Mouse (Mus musculus) kidney, embryonic 14.5 days (tissue): ENCODE data around the gene Clec4a1. TPM values are rescaled to one million over a fixed set of nuclear protein-coding genes. Genes with fewer than 3 reads are reported as not detected.

Experiments used
- ATAC-seq: fragments of 200-750 bp; cut with Nextera tagmentation; 2 replicates; pipeline ENCODE4 v1.8.0; 2017; ENCODE audit warnings: moderate number of reproducible peaks, mild to moderate bottlenecking, moderate TSS enrichment, moderate library complexity; ENCODE audit not compliant: low FRiP score, low TSS enrichment
- H3K27ac ChIP-seq: fragments of 300-500 bp; sonication (generic); 2 replicates; pipeline ENCODE4 v1.5.1; 2014; ENCODE audit warnings: low read depth, mild to moderate bottlenecking, low read length, moderate library complexity, mixed read lengths
- H3K27me3 ChIP-seq: fragments of 300-500 bp; sonication (generic); 2 replicates; pipeline ENCODE4 v1.6.1; 2014; ENCODE audit warnings: mild to moderate bottlenecking, low read length; ENCODE audit not compliant: control insufficient read depth, insufficient read depth
- H3K36me3 ChIP-seq: fragments of 300-500 bp; sonication (generic); 2 replicates; pipeline ENCODE4 v1.6.1; 2014; ENCODE audit warnings: low read length, mixed read lengths; ENCODE audit not compliant: control insufficient read depth, insufficient read depth
- H3K4me1 ChIP-seq: fragments of 300-500 bp; sonication (generic); 2 replicates; pipeline ENCODE4 v1.6.1; 2014; ENCODE audit warnings: low read length, mixed read lengths; ENCODE audit not compliant: control insufficient read depth, insufficient read depth
- H3K4me2 ChIP-seq: fragments of 300-500 bp; sonication (generic); replicated peaks from 2 replicates; pipeline ENCODE4 v1.6.1; 2014; ENCODE audit warnings: low read depth, mild to moderate bottlenecking, low read length
- H3K4me3 ChIP-seq: fragments of 300-500 bp; sonication (generic); 2 replicates; pipeline ENCODE4 v1.5.1; 2014; ENCODE audit warnings: mild to moderate bottlenecking, low read length
- H3K9ac ChIP-seq: fragments of 300-500 bp; sonication (generic); 2 replicates; pipeline ENCODE4 v1.6.1; 2014; ENCODE audit warnings: low read depth, mild to moderate bottlenecking, low read length, moderate library complexity
- H3K9me3 ChIP-seq: fragments of 300-500 bp; sonication (generic); 2 replicates; pipeline ENCODE4 v1.6.1; 2016; ENCODE audit warnings: low read length; ENCODE audit not compliant: control insufficient read depth
- WGBS: fragments of 180-500 bp; shearing (Covaris S2); extraction: QIAGEN DNeasy Blood & Tissue Kit; methylation state at CpG from one replicate; pipeline ENCODE4 v1.1.7; 2014; 5-methylcytosine and 5-hydroxymethylcytosine counted together
- polyA plus RNA-seq: library from polyadenylated mRNA; unstranded; fragments of >200 nt; fragmentation: Nextera tagmentation; extraction: Ambion mirVana; gene quantifications from 2 replicates; pipeline ENCODE4 v1.2.1, GENCODE M21; 2014

Gene Clec4a1
- 2.8 and 3.6 TPM in 2 replicates for polyA plus RNA-seq

DNA sequence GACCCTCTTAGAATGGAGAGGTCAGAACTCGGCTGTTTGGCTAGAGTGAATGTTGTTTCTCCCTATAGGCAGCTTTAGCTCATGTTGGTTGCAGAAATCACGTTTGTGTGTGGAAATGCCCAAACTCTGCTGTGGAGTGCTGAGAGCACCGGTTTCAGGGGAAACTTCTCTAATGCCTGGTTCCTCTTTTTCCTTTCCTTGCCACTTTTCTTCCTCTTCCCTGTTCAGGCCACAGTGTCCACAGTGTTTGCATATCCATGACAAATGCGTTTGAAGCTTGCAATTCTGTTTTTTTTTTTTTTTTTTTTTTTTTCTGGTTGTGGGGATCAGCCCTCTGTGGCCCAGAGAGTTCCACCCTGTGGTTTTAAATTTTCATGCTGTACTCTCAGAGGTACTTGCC is at the start of gene Clec4a1:
TSS of gene Clec4a1 (plus strand) at position 398 of the 400 bp plus-strand sequence.
- no peaks in the 10 kb centered on the region for H3K4me1 ChIP-seq
- no peak within 1 kb of the TSS for H3K4me3 ChIP-seq
- no peaks in the 10 kb centered on the region for H3K36me3 ChIP-seq
- no peaks in the 10 kb centered on the region for H3K27me3 ChIP-seq
- no peak for ATAC-seq
- H3K27ac ChIP-seq = no peak within 1 kb of the TSS
- no peaks in the 10 kb centered on the region for H3K9me3 ChIP-seq
- H3K9ac ChIP-seq = no peak within 1 kb of the TSS
- H3K4me2 ChIP-seq = no peak within 1 kb of the TSS
- WGBS = 55% methylated on average over 4 of the region's 4 CpGs

DNA sequence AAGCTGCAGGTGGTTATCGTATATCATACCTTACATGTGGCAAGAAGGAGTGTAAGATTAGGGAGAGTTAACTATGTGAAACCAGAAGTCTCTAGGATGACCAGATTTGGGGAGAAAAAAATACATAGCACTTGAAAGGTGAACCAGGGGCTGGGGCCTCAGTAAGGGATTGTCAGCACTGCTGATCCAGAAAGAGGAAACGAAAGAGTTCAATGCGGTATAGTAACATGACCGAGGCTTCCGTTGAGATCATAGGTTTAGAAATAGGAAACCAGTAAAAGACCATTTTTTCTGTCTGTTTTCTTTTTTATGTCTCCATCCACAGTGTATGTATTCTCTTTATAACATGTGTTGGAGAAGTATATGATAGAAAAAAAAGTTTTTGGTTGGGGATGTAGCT is 48.8 kb upstream of the Clec4a1 start:
- ATAC-seq = no peak
- H3K27me3 ChIP-seq = no peaks in the 10 kb centered on the region
- WGBS = 93% methylated on average over 5 of the region's 5 CpGs
- H3K36me3 ChIP-seq = peaks cover 9% of the 10 kb centered on the region; the same call in 1 of the 2 replicates
- peaks cover 9% of the 10 kb centered on the region; the same call in 1 of the 2 replicates for H3K4me1 ChIP-seq
- H3K9me3 ChIP-seq = no peaks in the 10 kb centered on the region
- no peak overlapping the region for H3K27ac ChIP-seq
- no peak overlapping the region for H3K4me2 ChIP-seq
- no peak overlapping the region for H3K9ac ChIP-seq
- no peak overlapping the region for H3K4me3 ChIP-seq

DNA sequence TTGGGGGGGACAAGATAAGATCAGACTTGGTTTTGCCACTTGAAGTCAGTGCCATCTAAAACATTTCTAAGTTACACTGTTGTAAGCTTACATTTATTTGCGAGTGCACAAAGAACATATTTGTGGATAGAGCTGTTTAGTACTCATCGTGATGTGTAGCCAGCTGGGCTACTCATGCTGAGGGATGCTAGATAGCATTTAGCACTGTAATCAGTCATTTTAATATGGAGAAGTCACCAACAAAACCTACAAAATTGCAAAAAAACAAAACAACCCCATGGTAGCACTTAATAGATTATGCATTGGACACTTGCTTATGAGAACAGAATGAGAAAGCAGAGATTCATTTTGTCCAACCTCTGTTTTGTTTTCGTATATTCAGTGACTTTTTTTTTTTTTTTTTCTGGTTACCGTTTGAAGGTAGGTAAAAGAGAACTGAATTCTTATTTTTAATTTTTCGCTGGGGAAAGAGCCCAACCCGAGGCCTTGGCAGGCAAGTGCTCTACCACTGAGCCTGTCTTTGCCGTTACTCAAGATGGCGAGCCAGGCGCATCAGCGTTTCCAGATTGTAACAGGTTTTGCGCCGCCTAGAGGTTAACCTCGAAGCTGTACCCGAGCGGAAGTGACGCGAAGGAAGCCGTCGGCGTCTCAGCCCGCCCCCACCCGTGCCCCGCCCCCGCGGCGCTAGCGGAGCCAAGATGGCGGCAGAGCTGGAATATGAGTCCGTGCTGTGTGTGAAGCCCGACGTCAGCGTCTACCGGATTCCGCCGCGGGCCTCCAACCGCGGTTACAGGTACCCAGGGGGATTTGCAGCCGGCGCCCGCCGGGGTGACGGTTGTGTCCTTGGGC is 47.6 kb upstream of the Clec4a1 start, which contains the start of gene Necap1:
TSS of gene Necap1 (plus strand) at position 604 of the 849 bp plus-strand sequence.
- peak; percentile 99 for ATAC-seq
- WGBS = 10% methylated on average over 34 of the region's 43 CpGs
- peak within 1 kb of the TSS; percentile 50 for H3K4me2 ChIP-seq
- peak within 1 kb of the TSS; percentile 88 for H3K9ac ChIP-seq
- peak within 1 kb of the TSS; percentile 89 for H3K4me3 ChIP-seq
- H3K9me3 ChIP-seq = no peaks in the 10 kb centered on the region
- H3K27ac ChIP-seq = peak within 1 kb of the TSS; percentile 55; the same call in 1 of the 2 replicates
- H3K4me1 ChIP-seq = peaks cover 9% of the 10 kb centered on the region; the same call in 1 of the 2 replicates
- no peaks in the 10 kb centered on the region for H3K27me3 ChIP-seq
- H3K36me3 ChIP-seq = peaks cover 12% of the 10 kb centered on the region; the same call in 1 of the 2 replicates

DNA sequence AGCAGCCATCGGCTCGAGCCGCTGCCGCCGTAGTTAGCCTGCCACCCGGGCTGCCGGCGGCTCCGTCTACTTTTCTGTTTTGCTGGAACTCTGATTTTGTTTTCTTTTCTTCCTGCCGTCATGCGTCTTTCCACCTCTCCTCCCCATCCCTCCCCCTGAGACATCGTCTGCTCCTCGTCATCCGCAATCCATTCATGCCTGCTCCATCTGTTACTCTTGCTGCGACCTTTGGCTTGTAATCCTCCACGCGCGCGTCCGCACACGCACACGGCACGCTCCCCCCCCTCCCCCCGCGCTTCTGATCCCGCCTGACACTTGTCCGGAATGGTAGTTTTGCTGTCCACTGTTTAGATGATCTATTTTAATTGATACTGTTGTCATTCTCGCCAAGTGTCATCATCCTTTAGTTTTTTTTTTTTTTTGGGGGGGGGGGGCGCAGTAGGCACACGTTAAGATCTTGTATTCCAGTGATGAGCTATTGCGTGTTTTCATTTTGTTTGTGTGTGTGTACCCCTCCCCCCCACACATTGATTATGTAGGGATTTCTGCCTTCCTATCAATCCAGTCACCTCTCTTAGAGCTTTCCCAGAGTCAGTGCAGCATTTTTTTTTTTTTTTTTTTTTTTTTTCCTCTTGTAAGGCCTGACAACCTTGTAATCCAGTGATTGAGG is 46.8 kb upstream of the Clec4a1 start:
- 1% methylated on average over 30 of the region's 31 CpGs for WGBS

DNA sequence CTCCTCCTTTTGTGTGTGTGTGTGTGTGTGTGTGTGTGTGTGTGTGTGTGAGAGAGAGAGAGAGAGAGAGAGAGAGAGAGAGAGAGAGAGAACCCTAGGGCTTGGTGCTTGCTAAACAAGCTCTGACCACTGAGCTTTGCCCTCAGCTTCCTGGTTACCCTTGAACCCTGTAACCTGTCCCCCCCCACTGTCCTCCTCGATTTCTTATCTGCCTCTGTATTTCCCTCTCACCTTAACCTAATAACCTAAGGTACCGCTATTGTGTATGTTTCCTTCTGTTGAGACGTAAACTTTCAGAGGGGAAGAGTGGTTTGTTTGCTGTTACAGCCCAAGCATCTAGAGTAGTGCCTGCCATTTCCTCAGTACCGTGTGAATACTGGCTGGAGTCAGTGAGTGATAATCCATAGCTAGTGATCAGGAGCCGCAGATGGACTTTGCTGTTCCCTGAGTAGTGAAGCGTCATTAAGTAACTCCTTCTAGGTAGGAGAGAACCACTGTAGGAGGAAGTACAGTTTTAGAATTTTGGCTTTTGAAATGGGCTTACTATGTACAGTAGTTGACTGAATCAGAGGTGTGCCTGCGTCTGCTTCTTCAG is 42.4 kb upstream of the Clec4a1 start:
- peaks cover 57% of the 10 kb centered on the region for H3K36me3 ChIP-seq
- H3K27me3 ChIP-seq = no peaks in the 10 kb centered on the region
- H3K4me1 ChIP-seq = peaks cover 9% of the 10 kb centered on the region; the same call in 1 of the 2 replicates
- H3K27ac ChIP-seq = no peak overlapping the region
- H3K4me3 ChIP-seq = no peak overlapping the region
- no peak overlapping the region for H3K9ac ChIP-seq
- no peak for ATAC-seq
- no peaks in the 10 kb centered on the region for H3K9me3 ChIP-seq
- WGBS = 92% methylated on average over 7 of the region's 7 CpGs
- no peak overlapping the region for H3K4me2 ChIP-seq

More for the DNA sequence above, 46.8 kb upstream of the Clec4a1 start:
- H3K4me2 ChIP-seq = peak overlapping the region; percentile 50
- H3K36me3 ChIP-seq = peaks cover 15% of the 10 kb centered on the region; the same call in 1 of the 2 replicates
- H3K9me3 ChIP-seq = no peaks in the 10 kb centered on the region
- H3K4me1 ChIP-seq = peaks cover 9% of the 10 kb centered on the region; the same call in 1 of the 2 replicates
- peak; percentile 67 for ATAC-seq
- peak overlapping the region; percentile 55; the same call in 1 of the 2 replicates for H3K27ac ChIP-seq
- no peaks in the 10 kb centered on the region for H3K27me3 ChIP-seq
- H3K4me3 ChIP-seq = peak overlapping the region; percentile 89
- peak overlapping the region; percentile 88 for H3K9ac ChIP-seq

DNA sequence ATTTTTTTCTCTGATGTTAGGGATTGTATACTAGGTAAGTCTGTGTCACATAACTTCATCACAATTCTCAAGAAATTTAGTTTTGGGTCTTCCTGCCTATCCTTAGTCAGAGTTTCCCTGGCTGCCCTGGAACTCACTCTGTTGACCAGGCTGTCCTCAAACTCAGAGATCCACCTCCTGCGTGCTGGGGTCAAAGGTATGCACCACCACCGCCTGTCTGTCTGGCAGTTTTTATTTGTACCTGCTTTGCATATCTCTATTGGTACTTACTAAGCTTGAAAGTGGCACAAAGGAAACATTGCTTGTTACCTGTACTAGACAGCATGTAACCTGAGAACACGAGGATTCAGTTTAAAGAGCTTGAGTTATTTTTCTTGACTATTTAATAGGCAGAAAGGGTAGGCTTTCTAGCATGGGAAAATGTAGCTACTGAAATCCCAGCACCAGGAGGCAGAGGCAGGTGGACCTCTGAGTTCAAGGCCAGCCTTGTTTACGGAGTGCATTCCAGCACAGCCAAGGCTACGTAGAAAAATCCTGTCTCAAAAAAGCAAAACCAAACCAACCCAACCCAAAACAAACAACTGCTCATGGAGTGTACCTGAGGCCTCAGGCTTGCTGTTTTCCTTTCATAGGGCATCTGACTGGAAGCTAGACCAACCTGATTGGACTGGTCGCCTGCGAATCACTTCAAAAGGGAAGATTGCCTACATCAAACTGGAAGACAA is 41.7 kb upstream of the Clec4a1 start:
- WGBS = 88% methylated on average over 7 of the region's 7 CpGs
- Histone ChIP-seq H3K9ac (no peak overlapping the region), H3K4me2 (no peak overlapping the region), H3K9me3 (no peaks in the 10 kb centered on the region), H3K27ac (no peak overlapping the region), H3K4me1 (peaks cover 9% of the 10 kb centered on the region; the same call in 1 of the 2 replicates), H3K4me3 (no peak overlapping the region), H3K36me3 (peaks cover 64% of the 10 kb centered on the region), H3K27me3 (no peaks in the 10 kb centered on the region)
- no peak for ATAC-seq

DNA sequence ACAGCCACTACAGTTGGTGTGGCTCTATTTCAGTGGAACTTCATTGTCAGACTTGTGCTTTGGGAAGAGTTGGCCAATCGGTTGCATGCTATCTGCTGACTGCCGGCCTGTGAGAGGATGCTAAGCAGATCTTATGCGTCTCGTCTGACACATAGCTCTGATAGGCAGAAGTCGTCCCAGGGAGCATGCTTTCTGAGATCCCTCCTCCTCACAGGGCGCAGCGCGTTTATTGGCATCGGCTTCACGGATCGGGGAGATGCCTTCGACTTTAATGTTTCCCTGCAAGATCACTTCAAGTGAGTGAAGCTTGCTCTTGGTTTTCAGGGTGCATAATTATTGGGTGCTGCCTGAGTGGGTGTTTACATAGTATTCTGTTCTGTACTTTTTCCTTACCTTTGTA is 40.4 kb upstream of the Clec4a1 start:
- no peaks in the 10 kb centered on the region for H3K9me3 ChIP-seq
- ATAC-seq = no peak
- H3K36me3 ChIP-seq = peaks cover 73% of the 10 kb centered on the region
- no peaks in the 10 kb centered on the region for H3K4me1 ChIP-seq
- no peaks in the 10 kb centered on the region for H3K27me3 ChIP-seq
- no peak overlapping the region for H3K27ac ChIP-seq
- no peak overlapping the region for H3K4me3 ChIP-seq
- H3K9ac ChIP-seq = no peak overlapping the region
- H3K4me2 ChIP-seq = no peak overlapping the region
- WGBS = 94% methylated on average over 12 of the region's 12 CpGs

DNA sequence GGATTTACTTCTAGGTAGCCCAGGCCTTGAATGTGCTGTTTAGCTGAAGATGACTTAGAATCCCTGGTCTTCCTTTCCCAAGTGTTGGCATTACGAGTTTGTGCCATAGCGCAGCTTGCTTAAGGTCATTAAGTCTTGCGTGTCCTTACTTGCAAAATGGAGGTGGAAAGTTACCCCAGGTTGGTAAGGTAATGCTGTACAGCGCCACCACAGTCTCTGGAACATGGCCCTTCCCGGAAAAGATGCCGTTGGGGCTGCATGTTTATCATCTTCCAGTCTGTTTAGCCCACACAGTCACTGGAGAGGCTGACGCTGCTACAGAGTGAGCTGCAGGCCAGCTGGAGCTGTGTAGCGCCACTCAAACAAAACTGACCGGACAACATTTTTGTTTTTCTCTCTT is 38.0 kb upstream of the Clec4a1 start:
- H3K27me3 ChIP-seq = no peaks in the 10 kb centered on the region
- WGBS = 94% methylated on average over 9 of the region's 9 CpGs
- H3K4me2 ChIP-seq = no peak overlapping the region
- no peak for ATAC-seq
- H3K27ac ChIP-seq = no peak overlapping the region
- no peaks in the 10 kb centered on the region for H3K4me1 ChIP-seq
- H3K36me3 ChIP-seq = peaks cover 88% of the 10 kb centered on the region
- no peaks in the 10 kb centered on the region for H3K9me3 ChIP-seq
- H3K4me3 ChIP-seq = no peak overlapping the region
- no peak overlapping the region for H3K9ac ChIP-seq
